Mouse (Mus musculus) ES-E14 (cell line): ENCODE results near the gene Cblb. TPM values are rescaled to one million over a fixed set of nuclear protein-coding genes. Genes with fewer than 3 reads are reported as not detected.

ENCODE experiments used
- DNase-seq: peaks from one replicate; pipeline ENCODE4 v3.0.0-alpha.2; 2013; ENCODE audit warnings: low read depth, low spot score
- H3K27ac ChIP-seq: 2 replicates; pipeline ENCODE4 v1.5.1; 2012; ENCODE audit warnings: low read depth, mild to moderate bottlenecking, low read length, moderate library complexity, mixed read lengths; ENCODE audit not compliant: poor library complexity, insufficient read depth, severe bottlenecking
- H3K36me3 ChIP-seq: 2 replicates; pipeline ENCODE4 v1.6.1; 2012; ENCODE audit warnings: mild to moderate bottlenecking, low read length, moderate library complexity, mixed read lengths; ENCODE audit not compliant: control insufficient read depth, poor library complexity, insufficient read depth, severe bottlenecking
- H3K4me1 ChIP-seq, 2 experiments: fragments of 150-350 bp in 1 of 2; sonication (generic) in 1 of 2; 2 replicates each; pipeline ENCODE4 v1.6.1; 2012; ENCODE audit warnings: low read length in 2 of 2, mild to moderate bottlenecking in 1 of 2, mixed read lengths in 1 of 2; ENCODE audit not compliant: control insufficient read depth in 2 of 2, insufficient read depth in 2 of 2, poor library complexity in 1 of 2
- H3K4me3 ChIP-seq, 2 experiments: fragments of 150-350 bp in 1 of 2; sonication (generic) in 1 of 2; 2 replicates each; pipeline ENCODE4 v1.5.1; 2012; ENCODE audit warnings: low read length in 2 of 2, low read depth in 1 of 2, mild to moderate bottlenecking in 1 of 2, mixed read lengths in 1 of 2; ENCODE audit not compliant: insufficient read depth in 1 of 2, poor library complexity in 1 of 2, severe bottlenecking in 1 of 2
- H3K9ac ChIP-seq: 2 replicates; pipeline ENCODE4 v1.6.1; 2012; ENCODE audit warnings: low read depth, mild to moderate bottlenecking, low read length, mixed read lengths; ENCODE audit not compliant: poor library complexity, insufficient read depth, severe bottlenecking
- H3K9me3 ChIP-seq: fragments of 150-350 bp; sonication (generic); 2 replicates; pipeline ENCODE4 v1.6.1; 2012; ENCODE audit warnings: low read depth, mild to moderate bottlenecking, low read length; ENCODE audit not compliant: control insufficient read depth, insufficient read depth
- CHD2 ChIP-seq: IDR thresholded peaks from 2 replicates; pipeline ENCODE4 v1.6.1; 2014; ENCODE audit warnings: mild to moderate bottlenecking, low read depth, low read length, inconsistent platforms
- HCFC1 ChIP-seq: IDR thresholded peaks from 2 replicates; pipeline ENCODE4 v1.6.1; 2012; ENCODE audit warnings: low read length, inconsistent platforms, borderline replicate concordance; ENCODE audit not compliant: insufficient read depth
- MAFK ChIP-seq: IDR thresholded peaks from 2 replicates; pipeline ENCODE4 v1.6.1; 2014; ENCODE audit warnings: mild to moderate bottlenecking, low read depth, low read length, inconsistent platforms; ENCODE audit not compliant: insufficient read depth
- ZC3H11A ChIP-seq: IDR thresholded peaks from 2 replicates; pipeline ENCODE4 v1.6.1; 2012; ENCODE audit warnings: low read depth, mild to moderate bottlenecking, inconsistent platforms, low read length, borderline replicate concordance
- ZNF384 ChIP-seq: IDR thresholded peaks from 2 replicates; pipeline ENCODE4 v1.6.1; 2012; ENCODE audit warnings: low read depth, low read length, inconsistent platforms
- in situ Hi-C, 2 experiments: fragments of 600-800 bp; cut with MboI; formaldehyde crosslinking; loops; one replicate each; pipeline ENCODE4 v1.15.1; 2025; ENCODE audit warnings: low sequenced_read_pairs in 2 of 2, inconsistent platforms in 1 of 2; ENCODE audit not compliant: unreplicated experiment in 2 of 2
- total RNA-seq: library from RNA; depleted of rRNA; stranded (reverse); fragments of 300-350 nt; gene quantifications from 2 replicates; pipeline ENCODE4 v1.2.3, GENCODE M21; 2012

Gene Cblb
- total RNA-seq, 1 experiment = 5.1 TPM

DNA sequence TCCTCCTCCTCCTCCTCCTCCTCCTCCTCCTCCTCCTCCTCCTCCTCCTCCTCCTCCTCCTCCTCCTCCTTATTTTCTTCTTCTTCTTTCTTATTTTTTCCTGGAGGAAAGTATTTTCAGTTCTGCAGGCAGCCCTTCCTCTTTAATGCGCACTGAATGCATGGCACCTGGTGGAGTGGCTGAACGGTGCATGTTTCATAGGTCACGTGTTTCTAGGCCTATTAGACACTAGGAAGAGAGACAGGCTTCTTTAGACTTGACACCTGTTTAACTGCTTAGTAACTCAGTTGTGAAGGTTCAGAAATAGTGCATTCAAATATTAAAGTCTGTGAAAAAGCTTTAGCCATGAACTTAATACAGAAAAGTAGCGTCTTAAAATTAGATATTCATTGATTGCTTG is 15.4 kb downstream of the Cblb start:
- H3K4me3 ChIP-seq = no peak overlapping the region
- no peaks in the 10 kb centered on the region for H3K4me1 ChIP-seq
- H3K36me3 ChIP-seq = no peaks in the 10 kb centered on the region
- H3K27ac ChIP-seq = no peak overlapping the region
- in situ Hi-C loops = no loop called here
- no peaks in the 10 kb centered on the region for H3K9me3 ChIP-seq
- H3K9ac ChIP-seq = no peak overlapping the region
- no peak for TF ChIP-seq ZC3H11A
- TF ChIP-seq HCFC1 = no peak
- no peak for TF ChIP-seq CHD2
- no peak for TF ChIP-seq MAFK
- TF ChIP-seq ZNF384 = no peak
- no peak for DNase-seq

- H3K9me3 ChIP-seq = no peaks in the 10 kb centered on the region
- TF ChIP-seq MAFK (no peak), ZC3H11A (no peak), ZNF384 (no peak), HCFC1 (no peak), CHD2 (no peak)
- no peaks in the 10 kb centered on the region for H3K36me3 ChIP-seq
- in situ Hi-C loops = no loop called here
- DNase-seq = no peak
- no peak overlapping the region for H3K4me3 ChIP-seq
- no peaks in the 10 kb centered on the region for H3K4me1 ChIP-seq
- H3K9ac ChIP-seq = no peak overlapping the region
- H3K27ac ChIP-seq = no peak overlapping the region
Measured at GRCm38 (mm10) chr16:52051106-52051505, 20.1 kb downstream of the Cblb start.

DNA sequence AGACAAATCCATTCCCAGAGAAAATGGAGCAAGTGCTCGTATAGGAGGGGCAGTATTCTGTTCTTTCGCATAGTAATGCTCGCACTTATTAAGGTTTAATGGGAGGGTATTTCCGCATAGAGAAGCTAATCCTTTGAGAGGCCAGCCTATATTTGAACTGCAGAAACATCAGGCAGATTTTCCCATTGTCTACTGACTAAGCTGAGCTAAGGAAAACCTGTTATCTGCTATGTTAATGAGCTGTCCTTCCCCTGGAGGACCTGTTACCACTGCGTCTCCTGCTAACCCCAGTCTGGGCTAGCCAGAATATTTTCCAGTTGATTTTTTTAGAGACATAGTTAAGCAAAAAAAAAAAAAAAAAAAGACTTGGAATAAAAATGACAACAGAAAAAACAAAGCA is 21.7 kb downstream of the Cblb start:
- Histone ChIP-seq H3K4me1 (no peaks in the 10 kb centered on the region), H3K27ac (no peak overlapping the region), H3K4me3 (no peak overlapping the region), H3K9ac (no peak overlapping the region), H3K36me3 (no peaks in the 10 kb centered on the region), H3K9me3 (no peaks in the 10 kb centered on the region)
- in situ Hi-C loops = no loop called here
- TF ChIP-seq MAFK = no peak
- no peak for TF ChIP-seq HCFC1
- no peak for TF ChIP-seq ZC3H11A
- TF ChIP-seq ZNF384 = no peak
- no peak for TF ChIP-seq CHD2
- DNase-seq = no peak

- Histone ChIP-seq H3K36me3 (no peaks in the 10 kb centered on the region), H3K9me3 (no peaks in the 10 kb centered on the region), H3K9ac (no peak overlapping the region), H3K4me3 (no peak overlapping the region), H3K27ac (no peak overlapping the region), H3K4me1 (no peaks in the 10 kb centered on the region)
- TF ChIP-seq CHD2 = no peak
- no peak for TF ChIP-seq HCFC1
- TF ChIP-seq ZNF384 = no peak
- no peak for TF ChIP-seq MAFK
- no peak for TF ChIP-seq ZC3H11A
- DNase-seq = no peak
- in situ Hi-C loops = no loop called here
Measured at GRCm38 (mm10) chr16:52055236-52055635, 24.2 kb downstream of the Cblb start.

GRCm38 (mm10) chr16:52056164-52056563 is 25.1 kb downstream of the Cblb start:
- TF ChIP-seq HCFC1 = no peak
- no peak for TF ChIP-seq ZC3H11A
- no peak for TF ChIP-seq CHD2
- TF ChIP-seq MAFK = no peak
- TF ChIP-seq ZNF384 = no peak
- in situ Hi-C loops = no loop called here
- no peaks in the 10 kb centered on the region for H3K36me3 ChIP-seq
- no peaks in the 10 kb centered on the region for H3K4me1 ChIP-seq
- no peak overlapping the region for H3K27ac ChIP-seq
- H3K4me3 ChIP-seq = no peak overlapping the region
- no peak for DNase-seq
- H3K9ac ChIP-seq = no peak overlapping the region
- H3K9me3 ChIP-seq = no peaks in the 10 kb centered on the region
